In genomic region chr6:118419050-118419920, GRCm38 (mm10) we compare ENCODE assay signal across 8 mouse cellular contexts. TPM values are rescaled to one million over a fixed set of nuclear protein-coding genes. Genes with fewer than 3 reads are reported as not detected.
DNase-seq lines count a peak whose midpoint lies in the region; ATAC-seq lines count a peak whose summit lies in the region.

Bms1 (minus strand) TSS chr6:118419474.

- ATAC-seq in megakaryocyte progenitor cell, adult 5-6 weeks (replicated peaks; ENCODE audit: poor library complexity), result peak; percentile 96

- DNase-seq in adipocyte (ENCODE audit: low spot score), result peak; percentile 99
- peak; percentile 97 for DNase-seq in embryo, embryonic 10 days (ENCODE audit: low spot score)
- DNase-seq in gastrocnemius, postnatal 10 days, result peak; percentile 96
- DNase-seq in induced T-regulatory cell, adult 2 months (ENCODE audit: low read depth), result peak; percentile 98
- DNase-seq in left cerebral cortex, adult 9 months (ENCODE audit: low spot score in 2 of 2), result peak; percentile 87 to 96
- DNase-seq in right cerebral cortex, postnatal 14 days, result peak; percentile 94
- DNase-seq in urinary bladder, postnatal 36 days (ENCODE audit: low spot score in 2 of 2), result peak; percentile 93 to 94

RNA-seq across cellular contexts. Expression of gene Bms1, which starts in this region (rescaled TPM):
- total RNA-seq in gastrocnemius, postnatal 10 days (2021), result 10 to 100 TPM; 24.0 to 25.6 TPM
- 34.2 and 39.2 TPM in 2 replicates for total RNA-seq in megakaryocyte progenitor cell, adult 5-6 weeks (2015)
- total RNA-seq in megakaryocyte progenitor cell, adult 5-6 weeks (2017), result 81.0 and 111 TPM in 2 replicates

Comparison
In these comparisons a context has a peak if more than half of its experiments do, and no peak if none do; other contexts are left out.
1. Peak in every context shown above with its lines: DNase-seq and ATAC-seq.